ENCODE assay signal across 8 mouse cellular contexts in the genomic region with DNA sequence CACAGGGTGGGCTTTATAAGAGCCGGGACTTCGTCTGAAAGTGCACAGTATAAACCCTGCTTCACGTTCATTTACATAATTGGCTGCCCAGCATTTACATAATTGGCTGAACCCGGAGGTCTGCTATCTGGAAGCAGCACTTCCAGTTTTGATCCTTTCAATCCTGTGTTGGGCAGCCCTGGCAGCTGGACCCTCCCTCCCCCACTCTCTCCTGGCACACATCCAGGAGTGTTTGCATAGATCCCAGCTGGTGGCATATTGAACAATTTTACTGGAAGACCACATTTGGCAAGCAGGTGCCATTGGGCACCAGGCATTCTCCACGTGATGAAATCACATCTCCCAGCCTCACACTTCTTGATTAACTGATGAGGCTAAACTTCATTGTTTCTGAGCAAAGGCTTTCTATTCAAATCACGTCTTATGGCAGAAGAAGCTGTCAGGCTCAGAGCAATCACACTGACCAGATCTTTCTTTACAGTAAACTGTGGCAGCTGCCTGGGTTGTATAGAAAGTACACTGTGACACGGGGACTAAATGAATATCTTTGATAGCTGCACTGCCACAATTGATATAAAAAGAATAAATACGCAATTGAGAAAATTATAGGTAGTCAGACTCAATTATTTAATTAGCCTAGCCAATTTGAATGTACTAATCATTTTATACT. TPM values are rescaled to one million over a fixed set of nuclear protein-coding genes. Genes with fewer than 3 reads are reported as not detected.
A peak's percentile ranks its signal among the peaks of the same experiment; 100 is the strongest.
DNase-seq lines count a peak whose midpoint lies in the region; ATAC-seq and TF ChIP-seq lines count a peak whose summit lies in the region.

No protein-coding gene starts in this region.

- peak overlapping the region; percentile 33; the same call in 1 of the 2 replicates for H3K4me3 ChIP-seq in gastrocnemius, adult 2 months
- H3K4me3 ChIP-seq in forebrain, embryonic 15.5 days, result no peak overlapping the region
- H3K4me3 ChIP-seq in kidney, embryonic 15.5 days (replicated peaks), result no peak overlapping the region
- no peak overlapping the region for H3K4me3 ChIP-seq in limb, embryonic 12.5 days (replicated peaks)

- 2% methylated on average over 8 of the region's 8 CpGs for WGBS in forebrain, embryonic 15.5 days
- WGBS in kidney, embryonic 15.5 days, result 44% methylated on average over 8 of the region's 8 CpGs
- 38% methylated on average over 8 of the region's 8 CpGs for WGBS in limb, embryonic 12.5 days

- no peaks in the 10 kb centered on the region for H3K27me3 ChIP-seq in forebrain, embryonic 15.5 days
- H3K27me3 ChIP-seq in kidney, embryonic 15.5 days, result no peaks in the 10 kb centered on the region
- H3K27me3 ChIP-seq in limb, embryonic 12.5 days, result no peaks in the 10 kb centered on the region

- H3K9ac ChIP-seq in forebrain, embryonic 15.5 days (replicated peaks), result no peak overlapping the region
- no peak overlapping the region for H3K9ac ChIP-seq in kidney, embryonic 15.5 days
- no peak overlapping the region for H3K9ac ChIP-seq in limb, embryonic 12.5 days (replicated peaks)

- H3K4me1 ChIP-seq in forebrain, embryonic 15.5 days, result peaks cover 22% of the 10 kb centered on the region
- no peaks in the 10 kb centered on the region for H3K4me1 ChIP-seq in kidney, embryonic 15.5 days
- H3K4me1 ChIP-seq in limb, embryonic 12.5 days (replicated peaks), result peaks cover 11% of the 10 kb centered on the region

- peak; percentile 97 for ATAC-seq in forebrain, embryonic 15.5 days (replicated peaks)
- ATAC-seq in kidney, embryonic 15.5 days (replicated peaks; ENCODE audit: low FRiP score), result peak; percentile 62
- peak; percentile 76 for ATAC-seq in limb, embryonic 12.5 days (ENCODE audit: insufficient number of reproducible peaks, insufficient read depth, low FRiP score, low TSS enrichment, low read depth)

- intact Hi-C loops in gastrocnemius, adult 2 months (cut with DNase I), result no loop called here

- no peaks in the 10 kb centered on the region for H3K36me3 ChIP-seq in forebrain, embryonic 15.5 days
- H3K36me3 ChIP-seq in kidney, embryonic 15.5 days, result no peaks in the 10 kb centered on the region
- no peaks in the 10 kb centered on the region for H3K36me3 ChIP-seq in limb, embryonic 12.5 days

- no peak for TF ChIP-seq CTCF in gastrocnemius, adult 2 months (IDR thresholded peaks at IDR 0.05)

- H3K4me2 ChIP-seq in forebrain, embryonic 15.5 days (replicated peaks), result peak overlapping the region; percentile 29
- H3K4me2 ChIP-seq in kidney, embryonic 15.5 days, result 0 out of 2 replicates have a peak overlapping the region, but pooled peaks have one; percentile 19
- peak overlapping the region; percentile 11; the same call in 1 of the 2 replicates for H3K4me2 ChIP-seq in limb, embryonic 12.5 days

- no peaks in the 10 kb centered on the region for H3K9me3 ChIP-seq in forebrain, embryonic 15.5 days
- no peaks in the 10 kb centered on the region for H3K9me3 ChIP-seq in kidney, embryonic 15.5 days (replicated peaks)
- no peaks in the 10 kb centered on the region for H3K9me3 ChIP-seq in limb, embryonic 12.5 days

- DNase-seq in gastrocnemius, adult 2 months, result no peak
- no peak for DNase-seq in gastrocnemius, adult 18-20 months (ENCODE audit: low spot score)
- DNase-seq in brain, adult 2 months (ENCODE audit: low read depth, low spot score), result peak; percentile 79
- peak; percentile 76 for DNase-seq in right cerebral cortex, postnatal 4 days
- DNase-seq in thymus, postnatal 4 days, result no peak

- no peak overlapping the region for H3K27ac ChIP-seq in gastrocnemius, adult 2 months
- peak overlapping the region; percentile 83 for H3K27ac ChIP-seq in forebrain, embryonic 15.5 days (replicated peaks)
- no peak overlapping the region for H3K27ac ChIP-seq in kidney, embryonic 15.5 days
- no peak overlapping the region for H3K27ac ChIP-seq in limb, embryonic 12.5 days

RNA-seq across cellular contexts. Expression of gene Ngly1, which starts 48.0 kb away (rescaled TPM):
- total RNA-seq in gastrocnemius, adult 2 months (2021), result 10 to 100 TPM; 46.7 to 52.5 TPM
- 10 to 100 TPM; 41.7 to 47.7 TPM for total RNA-seq in gastrocnemius, adult 18-20 months (2021)
- polyA plus RNA-seq in forebrain, embryonic 15.5 days (2015; fragmentation: Nextera tagmentation; extraction: Ambion mirVana), result 26.0 and 26.4 TPM in 2 replicates
- polyA plus RNA-seq in kidney, embryonic 15.5 days (2015; fragmentation: Nextera tagmentation; extraction: Ambion mirVana), result 36.1 and 36.3 TPM in 2 replicates
- polyA plus RNA-seq in limb, embryonic 12.5 days (2016; fragmentation: Nextera tagmentation; extraction: Ambion mirVana), result 33.8 and 36.0 TPM in 2 replicates

RNA-seq across cellular contexts. Expression of gene Oxsm, which starts 48.5 kb away (rescaled TPM):
- 10 to 100 TPM in 1 of 2 experiments, 1 to 10 TPM in 1; 8.8 to 13.6 TPM for total RNA-seq in gastrocnemius, adult 2 months (2021)
- 10 to 100 TPM; 11.1 to 12.3 TPM for total RNA-seq in gastrocnemius, adult 18-20 months (2021)
- polyA plus RNA-seq in forebrain, embryonic 15.5 days (2015; fragmentation: Nextera tagmentation; extraction: Ambion mirVana), result 1.7 and 1.9 TPM in 2 replicates
- 2.5 and 3.7 TPM in 2 replicates for polyA plus RNA-seq in kidney, embryonic 15.5 days (2015; fragmentation: Nextera tagmentation; extraction: Ambion mirVana)
- polyA plus RNA-seq in limb, embryonic 12.5 days (2016; fragmentation: Nextera tagmentation; extraction: Ambion mirVana), result 1.4 and 1.8 TPM in 2 replicates

Comparison
In these comparisons a context has a peak if more than half of its experiments do, and no peak if none do; other contexts are left out.
1. DNase-seq: peak in brain, adult 2 months (single experiment) and right cerebral cortex, postnatal 4 days (single experiment); none in gastrocnemius, adult 2 months (single experiment), gastrocnemius, adult 18-20 months (single experiment) and thymus, postnatal 4 days (single experiment).
2. Peak in every context shown above with its lines, with median percentiles within 50 percentile points of each other: ATAC-seq and H3K4me2 ChIP-seq.